Mouse (Mus musculus): ENCODE measurements around the gene Tgm5. TPM values are rescaled to one million over a fixed set of nuclear protein-coding genes. Genes with fewer than 3 reads are reported as not detected.
A peak's percentile ranks its signal among the peaks of the same experiment; 100 is the strongest.
"Not testable (repeated sequence)": the region's sequence is repeated elsewhere in the genome, so short reads cannot be mapped to it uniquely, and the experiment has no call there.

The Tgm5 gene
- polyA plus RNA-seq, 1 experiment from 2014 or later, result not detected

- WGBS, result 76% methylated on average over 5 of the region's 5 CpGs
These were observed 62.7 kb downstream of the Tgm5 start for GRCm38 (mm10) chr2:121022918-121023317.

GRCm38 (mm10) chr2:121017151-121017550, 68.5 kb downstream of the Tgm5 start:
- Histone ChIP-seq H3K4me1 (no peaks in the 10 kb centered on the region), H3K27me3 (ENCODE audit: insufficient read depth, poor library complexity, severe bottlenecking) (no peaks in the 10 kb centered on the region), H3K27ac (no peak overlapping the region), H3K36me3 (peaks cover 28% of the 10 kb centered on the region), H3K9me3 (no peaks in the 10 kb centered on the region), H3K4me3 (no peak overlapping the region)
- 80% methylated on average over 1 of the region's 1 CpGs for WGBS
- DNase-seq (ENCODE audit: low spot score), result no peak

More at GRCm38 (mm10) chr2:121022918-121023317, 62.7 kb downstream of the Tgm5 start:
- H3K36me3 ChIP-seq, result peaks cover 3% of the 10 kb centered on the region
- H3K27ac ChIP-seq, result no peak overlapping the region
- DNase-seq (ENCODE audit: low spot score), result no peak
- no peaks in the 10 kb centered on the region for H3K4me1 ChIP-seq
- H3K9me3 ChIP-seq, result no peaks in the 10 kb centered on the region
- H3K4me3 ChIP-seq, result no peak overlapping the region
- no peaks in the 10 kb centered on the region for H3K27me3 ChIP-seq (ENCODE audit: insufficient read depth, poor library complexity, severe bottlenecking)

DNA sequence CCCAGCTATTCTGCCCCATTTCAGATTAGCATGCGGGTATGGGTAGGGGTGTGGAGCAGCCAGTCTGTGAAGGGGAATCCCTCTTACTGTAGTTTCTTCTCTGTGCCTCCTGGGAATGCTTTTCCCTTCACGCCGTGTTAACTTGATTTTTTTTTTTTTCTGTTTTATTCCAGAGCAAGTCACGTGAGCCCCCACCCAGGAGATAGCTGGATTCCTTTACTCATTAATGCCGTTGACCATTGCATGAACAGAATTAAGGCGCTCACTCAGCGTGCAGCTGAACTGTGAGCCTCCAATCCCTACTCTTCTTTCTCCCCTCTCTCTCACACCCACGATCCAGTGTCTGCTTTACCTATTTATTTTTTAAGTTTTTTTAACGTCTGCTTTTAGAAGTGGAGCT, 69.4 kb downstream of the Tgm5 start:
- Histone ChIP-seq H3K4me3 (no peak overlapping the region), H3K27ac (no peak overlapping the region), H3K36me3 (peaks cover 29% of the 10 kb centered on the region), H3K27me3 (ENCODE audit: insufficient read depth, poor library complexity, severe bottlenecking) (no peaks in the 10 kb centered on the region), H3K4me1 (no peaks in the 10 kb centered on the region), H3K9me3 (no peaks in the 10 kb centered on the region)
- WGBS, result 87% methylated on average over 9 of the region's 9 CpGs
- DNase-seq (ENCODE audit: low spot score), result no peak

GRCm38 (mm10) chr2:121015507-121015906, 70.1 kb downstream of the Tgm5 start:
- Histone ChIP-seq H3K9me3 (no peaks in the 10 kb centered on the region), H3K27me3 (ENCODE audit: insufficient read depth, poor library complexity, severe bottlenecking) (no peaks in the 10 kb centered on the region), H3K36me3 (peaks cover 29% of the 10 kb centered on the region), H3K4me1 (no peaks in the 10 kb centered on the region), H3K4me3 (no peak overlapping the region), H3K27ac (no peak overlapping the region)
- WGBS, result 84% methylated on average over 2 of the region's 2 CpGs
- DNase-seq (ENCODE audit: low spot score), result no peak

GRCm38 (mm10) chr2:121012676-121013075, 73.0 kb downstream of the Tgm5 start:
- no peaks in the 10 kb centered on the region for H3K27me3 ChIP-seq (ENCODE audit: insufficient read depth, poor library complexity, severe bottlenecking)
- H3K27ac ChIP-seq, result no peak overlapping the region
- 85% methylated on average over 9 of the region's 9 CpGs for WGBS
- peaks cover 24% of the 10 kb centered on the region for H3K36me3 ChIP-seq
- H3K9me3 ChIP-seq, result no peaks in the 10 kb centered on the region
- H3K4me1 ChIP-seq, result peaks cover 13% of the 10 kb centered on the region
- DNase-seq (ENCODE audit: low spot score), result no peak
- no peak overlapping the region for H3K4me3 ChIP-seq

GRCm38 (mm10) chr2:121009071-121009677, 76.5 kb downstream of the Tgm5 start:
- 25% methylated on average over 5 of the region's 5 CpGs for WGBS
- peak overlapping the region; percentile 91 for H3K4me3 ChIP-seq
- no peaks in the 10 kb centered on the region for H3K27me3 ChIP-seq (ENCODE audit: insufficient read depth, poor library complexity, severe bottlenecking)
- peaks cover 12% of the 10 kb centered on the region; the same call in 1 of the 2 replicates for H3K36me3 ChIP-seq
- no peaks in the 10 kb centered on the region for H3K9me3 ChIP-seq
- H3K4me1 ChIP-seq, result peaks cover 13% of the 10 kb centered on the region
- no peak overlapping the region for H3K27ac ChIP-seq
- DNase-seq (ENCODE audit: low spot score), result no peak

GRCm38 (mm10) chr2:121008664-121009007, 77.0 kb downstream of the Tgm5 start:
- H3K27me3 ChIP-seq (ENCODE audit: insufficient read depth, poor library complexity, severe bottlenecking), result no peaks in the 10 kb centered on the region
- H3K4me1 ChIP-seq, result peaks cover 13% of the 10 kb centered on the region

DNA sequence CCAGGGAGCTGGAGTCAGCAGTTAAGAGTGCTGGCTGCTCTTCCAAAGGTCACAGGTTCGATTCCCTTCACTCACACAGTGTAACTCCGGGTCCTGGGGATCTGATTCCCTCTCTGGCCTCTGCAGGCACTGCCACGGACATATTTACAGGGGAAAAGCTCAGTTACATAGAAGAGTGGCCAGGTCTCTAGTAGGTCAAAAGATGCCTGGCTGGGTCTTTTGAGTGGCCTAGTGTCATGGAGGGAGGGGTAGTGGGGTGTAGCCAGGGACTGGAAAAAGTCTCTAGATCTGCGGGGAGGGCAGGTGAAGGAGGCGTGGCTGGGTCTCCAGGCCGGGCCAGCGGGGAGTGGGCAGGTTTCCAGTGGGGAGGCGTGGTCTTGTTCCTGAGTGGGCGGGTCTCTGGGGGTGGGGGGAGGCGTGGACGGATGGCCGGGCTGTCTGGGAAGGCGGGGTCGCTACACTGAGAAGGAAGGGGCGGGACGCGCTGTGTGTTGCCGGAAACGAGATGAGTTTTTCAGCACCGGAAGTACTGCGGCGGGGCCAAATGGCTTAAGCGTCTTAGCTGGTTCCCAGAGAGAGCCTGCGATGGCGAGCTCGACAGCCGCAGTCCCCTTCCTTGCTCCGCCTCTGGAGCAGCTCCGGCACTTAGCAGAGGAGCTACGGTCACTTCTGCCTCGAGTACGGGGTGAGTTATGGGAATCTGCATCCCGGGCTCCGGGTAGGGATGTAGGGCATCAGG, 77.5 kb downstream of the Tgm5 start, which contains the start of gene Ccndbp1:
Gene Ccndbp1, plus strand, starts transcription at position 479 of the 739 bp plus-strand sequence.
- peak within 1 kb of the TSS; percentile 83 for H3K27ac ChIP-seq
- peaks cover 9% of the 10 kb centered on the region; the same call in 1 of the 2 replicates for H3K36me3 ChIP-seq
- DNase-seq (ENCODE audit: low spot score), result peak; percentile 97
- H3K27me3 ChIP-seq (ENCODE audit: insufficient read depth, poor library complexity, severe bottlenecking), result no peaks in the 10 kb centered on the region
- H3K9me3 ChIP-seq, result no peaks in the 10 kb centered on the region
- peaks cover 13% of the 10 kb centered on the region for H3K4me1 ChIP-seq
- H3K4me3 ChIP-seq, result peak within 1 kb of the TSS; percentile 91
- 2% methylated on average over 34 of the region's 34 CpGs for WGBS

More at GRCm38 (mm10) chr2:121008664-121009007, 77.0 kb downstream of the Tgm5 start:
- peak overlapping the region; percentile 83 for H3K27ac ChIP-seq
- no peak for DNase-seq (ENCODE audit: low spot score)
- WGBS, result under 1% methylated on average over 12 of the region's 12 CpGs
- H3K36me3 ChIP-seq, result peaks cover 10% of the 10 kb centered on the region; the same call in 1 of the 2 replicates
- peak overlapping the region; percentile 91 for H3K4me3 ChIP-seq
- H3K9me3 ChIP-seq, result no peaks in the 10 kb centered on the region

- no peaks in the 10 kb centered on the region for H3K27me3 ChIP-seq (ENCODE audit: insufficient read depth, poor library complexity, severe bottlenecking)
- H3K4me3 ChIP-seq, result no peak overlapping the region
- 85% methylated on average over 1 of the region's 1 CpGs for WGBS
- peaks cover 13% of the 10 kb centered on the region for H3K4me1 ChIP-seq
- H3K36me3 ChIP-seq, result no peaks in the 10 kb centered on the region
- no peak overlapping the region for H3K27ac ChIP-seq
- H3K9me3 ChIP-seq, result no peaks in the 10 kb centered on the region
- DNase-seq (ENCODE audit: low spot score), result no peak
These were observed 78.7 kb downstream of the Tgm5 start for GRCm38 (mm10) chr2:121006986-121007385.

GRCm38 (mm10) chr2:121004018-121004811, 81.4 kb downstream of the Tgm5 start:
- 79% methylated on average over 7 of the region's 7 CpGs for WGBS
- peaks cover 10% of the 10 kb centered on the region for H3K4me1 ChIP-seq
- H3K4me3 ChIP-seq, result no peak overlapping the region
- no peaks in the 10 kb centered on the region for H3K9me3 ChIP-seq
- no peak for DNase-seq (ENCODE audit: low spot score)
- H3K36me3 ChIP-seq, result no peaks in the 10 kb centered on the region
- no peak overlapping the region for H3K27ac ChIP-seq
- no peaks in the 10 kb centered on the region for H3K27me3 ChIP-seq (ENCODE audit: insufficient read depth, poor library complexity, severe bottlenecking)

DNA sequence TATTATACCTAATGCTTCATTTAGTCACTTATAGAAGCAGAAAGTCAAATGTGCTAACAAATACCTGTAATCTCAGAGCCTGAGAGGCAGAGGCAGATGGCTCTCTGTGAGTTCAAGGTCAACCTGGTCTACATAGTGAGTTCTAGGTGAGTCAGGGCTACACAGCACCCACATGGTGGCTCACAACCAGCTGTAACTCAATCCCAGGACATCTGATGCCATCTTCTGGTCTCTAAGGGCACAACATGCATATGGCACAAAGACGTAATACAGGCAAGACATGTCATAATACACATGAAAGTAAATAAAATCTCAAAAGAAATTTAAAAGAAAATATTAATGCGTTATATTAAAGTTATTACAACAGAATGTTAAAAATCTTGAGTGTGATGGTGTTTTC, 82.1 kb downstream of the Tgm5 start:
- Histone ChIP-seq H3K27ac (no peak overlapping the region), H3K4me3 (no peak overlapping the region), H3K36me3 (no peaks in the 10 kb centered on the region), H3K27me3 (ENCODE audit: insufficient read depth, poor library complexity, severe bottlenecking) (no peaks in the 10 kb centered on the region), H3K9me3 (no peaks in the 10 kb centered on the region), H3K4me1 (peaks cover 4% of the 10 kb centered on the region; the same call in 1 of the 2 replicates)
- no peak for DNase-seq (ENCODE audit: low spot score)
- 60% methylated on average over 2 of the region's 2 CpGs for WGBS

DNA sequence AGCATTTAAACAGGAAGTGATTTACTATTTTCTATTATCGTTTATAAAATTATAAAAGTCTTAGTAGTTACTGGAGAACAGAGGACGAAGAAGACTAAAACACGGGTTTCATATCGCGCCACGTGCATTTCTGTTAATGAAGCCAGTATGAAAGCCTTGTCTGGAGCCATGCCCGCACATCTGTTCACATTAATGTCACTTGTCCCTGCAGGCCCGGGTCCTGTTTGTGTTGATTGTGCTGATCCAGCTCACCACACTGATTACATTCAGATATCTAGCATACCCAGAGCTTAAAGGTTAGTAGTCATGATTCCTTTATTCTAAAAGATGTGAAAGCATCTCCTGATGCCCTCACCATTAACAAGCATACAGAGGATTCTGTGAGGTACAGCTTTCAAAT, 86.8 kb downstream of the Tgm5 start:
- no peak overlapping the region for H3K4me3 ChIP-seq
- no peaks in the 10 kb centered on the region for H3K27me3 ChIP-seq (ENCODE audit: insufficient read depth, poor library complexity, severe bottlenecking)
- H3K36me3 ChIP-seq, result no peaks in the 10 kb centered on the region
- DNase-seq (ENCODE audit: low spot score), result no peak
- no peaks in the 10 kb centered on the region for H3K9me3 ChIP-seq
- WGBS, result 86% methylated on average over 8 of the region's 8 CpGs
- no peaks in the 10 kb centered on the region for H3K4me1 ChIP-seq
- no peak overlapping the region for H3K27ac ChIP-seq

- not testable (repeated sequence) for H3K4me3 ChIP-seq; H3K4me1 ChIP-seq; DNase-seq (ENCODE audit: low spot score); H3K27ac ChIP-seq; H3K9me3 ChIP-seq; H3K36me3 ChIP-seq; H3K27me3 ChIP-seq (ENCODE audit: insufficient read depth, poor library complexity, severe bottlenecking)
- WGBS, result 77% methylated on average over 1 of the region's 1 CpGs
These were observed 89.0 kb downstream of the Tgm5 start for GRCm38 (mm10) chr2:120996607-120997006.

Measured in heart, embryonic 10.5 days (tissue).